Mouse (Mus musculus): ENCODE results near the gene Zfp592. TPM values are rescaled to one million over a fixed set of nuclear protein-coding genes. Genes with fewer than 3 reads are reported as not detected.

Zfp592 gene
- total and polyA plus RNA-seq, 3 experiments = 12.9 to 33.0 TPM; not detected in 1

DNA sequence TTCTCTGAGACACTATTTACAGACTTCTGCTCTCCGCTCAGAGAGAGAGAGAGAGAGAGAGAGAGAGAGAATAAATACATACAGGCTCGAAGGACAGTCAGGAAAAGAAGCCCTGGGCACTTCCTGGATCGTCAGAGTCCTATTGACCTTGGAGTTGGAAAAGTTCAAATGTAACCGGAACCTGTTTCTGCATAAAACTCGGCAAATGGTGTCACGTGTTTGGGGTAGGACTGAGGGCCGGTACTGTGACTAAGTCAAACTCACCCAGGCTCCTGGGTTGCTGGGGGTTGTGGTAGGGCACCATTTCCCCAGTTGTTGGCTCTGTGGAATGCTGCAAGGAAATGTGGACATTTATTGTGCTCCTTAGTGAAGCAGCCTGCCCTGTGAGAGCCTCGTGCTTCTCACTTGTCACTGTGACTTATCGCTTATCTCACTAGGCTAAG is 65.3 kb downstream of the Zfp592 start:
- H3K4me1 ChIP-seq (ENCODE audit: control insufficient read depth in 1 of 2, insufficient read depth in 2 of 2, low read length in 2 of 2) = peaks cover 5 to 23% of the 10 kb centered on the region in 2 experiments
- H3K9ac ChIP-seq (ENCODE audit: control insufficient read depth, low read depth, low read length, poor library complexity, severe bottlenecking) = 0 out of 2 replicates have a peak overlapping the region, but pooled peaks have one; percentile 20
- no peaks in the 10 kb centered on the region for H3K79me2 ChIP-seq (ENCODE audit: control insufficient read depth, insufficient read depth, low read length, poor library complexity)
- H3K27me3 ChIP-seq (ENCODE audit: control insufficient read depth in 1 of 2, insufficient read depth in 2 of 2, low read length in 2 of 2) = no peaks in the 10 kb centered on the region
- no peak overlapping the region for H3K4me3 ChIP-seq (ENCODE audit: control insufficient read depth in 1 of 2, insufficient read depth in 1 of 2, low read depth in 2 of 2, low read length in 2 of 2)
- peaks cover 0 to 16% of the 10 kb centered on the region in 2 experiments; a peak in 2 of 4 replicates for H3K36me3 ChIP-seq (ENCODE audit: control insufficient read depth in 1 of 2, insufficient read depth in 2 of 2, low read length in 2 of 2)
- H3K9me3 ChIP-seq (replicated peaks; ENCODE audit: insufficient read depth, low read length) = no peaks in the 10 kb centered on the region
- DNase-seq (ENCODE audit: low read depth, low spot score) = peak; percentile 23
- TF ChIP-seq JUND (IDR thresholded peaks at IDR 0.05; ENCODE audit: low read depth, low read length) (peak; percentile 53; the same call in 1 of the 2 replicates), USF1 (IDR thresholded peaks at IDR 0.05; ENCODE audit: low read depth, low read length) (peak; percentile 55), GABPA (IDR thresholded peaks at IDR 0.05; ENCODE audit: low read depth, low read length) (no peak), ZKSCAN1 (IDR thresholded peaks at IDR 0.05; ENCODE audit: low read depth, low read length) (no peak)
- no peak overlapping the region for H3K27ac ChIP-seq (ENCODE audit: control insufficient read depth, low read depth, low read length)

- DNase-seq (ENCODE audit: low read depth, low spot score) = no peak
- H3K27ac ChIP-seq (ENCODE audit: control insufficient read depth, low read depth, low read length) = no peak overlapping the region
- H3K36me3 ChIP-seq (ENCODE audit: control insufficient read depth in 1 of 2, insufficient read depth in 2 of 2, low read length in 2 of 2) = peaks cover 0 to 16% of the 10 kb centered on the region in 2 experiments; a peak in 2 of 4 replicates
- TF ChIP-seq GATA1 (IDR thresholded peaks at IDR 0.05; ENCODE audit: low read depth, low read length) = no peak
- no peak for TF ChIP-seq CHD1 (IDR thresholded peaks at IDR 0.05; ENCODE audit: low read depth, low read length)
- TF ChIP-seq MYB (IDR thresholded peaks at IDR 0.05; ENCODE audit: low read depth, low read length) = no peak
- TF ChIP-seq E2F4 (IDR thresholded peaks at IDR 0.05; ENCODE audit: borderline replicate concordance, low read depth, low read length) = no peak
- no peak for TF ChIP-seq HCFC1 (IDR thresholded peaks at IDR 0.05; ENCODE audit: low read depth, low read length)
- no peak for TF ChIP-seq ZKSCAN1 (IDR thresholded peaks at IDR 0.05; ENCODE audit: low read depth, low read length)
- TF ChIP-seq SMC3 (IDR thresholded peaks at IDR 0.05; ENCODE audit: low read depth, low read length) = no peak
- no peak for TF ChIP-seq EP300 (IDR thresholded peaks at IDR 0.05; ENCODE audit: low read depth in 1 of 2, low read length in 2 of 2)
- TF ChIP-seq CHD2 (IDR thresholded peaks at IDR 0.05; ENCODE audit: low read length) = no peak
- no peak for TF ChIP-seq TBP (IDR thresholded peaks at IDR 0.05; ENCODE audit: low read depth, low read length)
- no peak for TF ChIP-seq NELFE (IDR thresholded peaks at IDR 0.05; ENCODE audit: low read depth, low read length)
- TF ChIP-seq RAD21 (IDR thresholded peaks at IDR 0.05; ENCODE audit: low read depth, low read length) = no peak
- TF ChIP-seq MYC (IDR thresholded peaks at IDR 0.05; ENCODE audit: low read depth, low read length) = no peak
- TF ChIP-seq TCF12 (IDR thresholded peaks at IDR 0.05; ENCODE audit: low read depth, low read length) = no peak
- no peak for TF ChIP-seq NRF1 (IDR thresholded peaks at IDR 0.05; ENCODE audit: insufficient read depth, low read depth, low read length, poor library complexity, severe bottlenecking)
- TF ChIP-seq RCOR1 (IDR thresholded peaks at IDR 0.05; ENCODE audit: low read depth, low read length) = no peak
- H3K4me3 ChIP-seq (ENCODE audit: control insufficient read depth in 1 of 2, insufficient read depth in 1 of 2, low read depth in 2 of 2, low read length in 2 of 2) = no peak overlapping the region
- no peaks in the 10 kb centered on the region for H3K79me2 ChIP-seq (ENCODE audit: control insufficient read depth, insufficient read depth, low read length, poor library complexity)
- no peaks in the 10 kb centered on the region for H3K27me3 ChIP-seq (ENCODE audit: control insufficient read depth in 1 of 2, insufficient read depth in 2 of 2, low read length in 2 of 2)
- H3K4me1 ChIP-seq (ENCODE audit: control insufficient read depth in 1 of 2, insufficient read depth in 2 of 2, low read length in 2 of 2) = peaks cover 5 to 23% of the 10 kb centered on the region in 2 experiments
- no peak overlapping the region for H3K9ac ChIP-seq (ENCODE audit: control insufficient read depth, low read depth, low read length, poor library complexity, severe bottlenecking)
- no peaks in the 10 kb centered on the region for H3K9me3 ChIP-seq (replicated peaks; ENCODE audit: insufficient read depth, low read length)
Observed at GRCm38 (mm10) chr7:81059388-81059787, 65.9 kb downstream of the Zfp592 start.

All from MEL (cell line).